Mouse (Mus musculus): ENCODE measurements around the gene Pheta2.
"Not testable (repeated sequence)": the region's sequence is repeated elsewhere in the genome, so short reads cannot be mapped to it uniquely, and the experiment has no call there.

Gene Pheta2

GRCm38 (mm10) chr15:82361459-82362018, 22.8 kb downstream of the Pheta2 start:
- in situ Hi-C loops (cut with MboI; ENCODE audit: low pct_unique_long_range_greater_than_20kb in 1 of 2, low sequenced_read_pairs in 2 of 2, unreplicated experiment in 1 of 2), result no loop called here

DNA sequence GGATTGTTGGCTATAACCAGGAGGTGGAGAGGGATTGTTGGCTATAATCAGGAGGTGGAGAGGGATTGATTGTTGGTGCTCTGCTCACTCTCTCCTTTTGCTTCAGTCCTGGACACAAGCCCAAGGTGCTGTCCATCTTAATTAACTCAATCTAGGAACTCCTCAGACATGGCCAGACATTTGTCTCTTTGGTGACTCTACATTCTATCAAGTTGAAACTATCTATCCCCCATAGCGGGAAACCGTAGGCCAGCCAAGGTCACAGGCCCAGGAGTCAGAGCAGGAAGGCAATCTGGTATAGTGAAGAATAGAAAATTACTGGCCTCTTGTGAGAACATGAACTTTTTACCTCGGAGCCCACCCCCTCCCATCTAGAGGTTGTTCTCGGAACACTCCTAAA, 23.5 kb downstream of the Pheta2 start:
- in situ Hi-C loops (cut with MboI; ENCODE audit: low pct_unique_long_range_greater_than_20kb in 1 of 2, low sequenced_read_pairs in 2 of 2, unreplicated experiment in 1 of 2), result no loop called here

DNA sequence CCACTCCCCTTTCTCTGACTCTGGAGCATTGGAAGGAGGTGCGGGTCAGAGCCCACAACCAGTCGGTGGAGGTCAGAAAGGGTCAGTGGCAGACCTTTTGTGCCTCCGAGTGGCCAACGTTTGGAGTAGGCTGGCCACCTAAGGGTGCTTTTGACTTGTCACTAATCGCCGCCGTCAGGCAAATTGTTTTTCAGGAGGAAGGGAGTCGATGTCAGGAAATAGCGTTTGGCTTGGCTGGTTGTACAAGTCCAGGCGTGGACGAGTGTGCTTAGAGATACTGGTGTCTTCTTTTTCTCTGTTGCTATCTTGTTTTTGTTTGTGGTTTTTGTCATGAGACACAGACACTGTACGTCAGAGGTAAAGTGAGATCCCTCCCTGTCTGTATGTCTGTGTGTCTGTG, 25.1 kb downstream of the Pheta2 start:
- in situ Hi-C loops (cut with MboI; ENCODE audit: low pct_unique_long_range_greater_than_20kb in 1 of 2, low sequenced_read_pairs in 2 of 2, unreplicated experiment in 1 of 2), result not testable (repeated sequence)

DNA sequence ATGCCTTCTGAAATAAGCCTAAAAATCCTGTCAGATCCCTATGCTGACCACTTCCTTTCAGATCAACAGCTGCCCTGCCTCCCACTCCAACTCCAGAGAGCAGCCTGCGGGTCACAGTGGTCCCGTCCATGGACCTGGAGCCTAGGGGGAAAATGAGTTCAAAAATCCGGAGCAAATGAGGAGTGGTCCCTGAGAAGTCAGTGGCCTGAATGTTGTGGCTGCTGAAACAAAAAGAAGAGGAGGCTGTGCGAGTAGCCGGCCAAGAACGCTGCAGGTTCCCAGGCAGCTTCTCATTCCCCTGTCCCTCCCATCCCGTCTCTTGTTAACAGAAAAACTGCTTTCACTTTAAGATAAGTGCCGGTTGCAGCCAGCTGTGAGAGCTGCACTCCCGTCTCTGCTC, 25.8 kb downstream of the Pheta2 start:
- in situ Hi-C loops (cut with MboI; ENCODE audit: low pct_unique_long_range_greater_than_20kb in 1 of 2, low sequenced_read_pairs in 2 of 2, unreplicated experiment in 1 of 2), result not testable (repeated sequence)

- in situ Hi-C loops (cut with MboI; ENCODE audit: low pct_unique_long_range_greater_than_20kb in 1 of 2, low sequenced_read_pairs in 2 of 2, unreplicated experiment in 1 of 2), result no loop called here
Observed at GRCm38 (mm10) chr15:82368146-82368545, 29.4 kb downstream of the Pheta2 start.

DNA sequence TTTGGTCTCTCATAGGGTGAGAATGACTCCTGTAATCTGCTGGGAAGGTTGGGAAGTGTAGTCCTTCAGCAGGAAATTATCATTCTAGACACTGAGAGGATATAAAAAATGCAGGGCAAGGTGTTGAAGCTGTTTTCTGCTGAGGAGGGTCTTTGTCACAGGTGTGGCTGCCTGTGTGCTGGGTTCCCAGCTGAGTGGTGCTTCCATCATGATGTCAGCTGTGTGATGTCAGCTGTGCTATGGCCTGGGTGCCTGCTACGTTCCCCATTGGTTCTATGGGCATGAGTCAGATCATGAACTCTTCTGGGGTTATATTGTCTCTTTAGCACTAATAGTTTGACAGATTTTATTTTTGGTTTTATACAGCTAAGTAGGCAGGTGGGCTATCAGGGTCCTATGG, 30.1 kb downstream of the Pheta2 start:
- in situ Hi-C loops (cut with MboI; ENCODE audit: low pct_unique_long_range_greater_than_20kb in 1 of 2, low sequenced_read_pairs in 2 of 2, unreplicated experiment in 1 of 2), result no loop called here

- in situ Hi-C loops (cut with MboI; ENCODE audit: low pct_unique_long_range_greater_than_20kb in 1 of 2, low sequenced_read_pairs in 2 of 2, unreplicated experiment in 1 of 2), result no loop called here
Observed at GRCm38 (mm10) chr15:82372446-82372845, 33.7 kb downstream of the Pheta2 start.

GRCm38 (mm10) chr15:82372991-82373390, 34.2 kb downstream of the Pheta2 start:
- in situ Hi-C loops (cut with MboI; ENCODE audit: low pct_unique_long_range_greater_than_20kb in 1 of 2, low sequenced_read_pairs in 2 of 2, unreplicated experiment in 1 of 2), result no loop called here

DNA sequence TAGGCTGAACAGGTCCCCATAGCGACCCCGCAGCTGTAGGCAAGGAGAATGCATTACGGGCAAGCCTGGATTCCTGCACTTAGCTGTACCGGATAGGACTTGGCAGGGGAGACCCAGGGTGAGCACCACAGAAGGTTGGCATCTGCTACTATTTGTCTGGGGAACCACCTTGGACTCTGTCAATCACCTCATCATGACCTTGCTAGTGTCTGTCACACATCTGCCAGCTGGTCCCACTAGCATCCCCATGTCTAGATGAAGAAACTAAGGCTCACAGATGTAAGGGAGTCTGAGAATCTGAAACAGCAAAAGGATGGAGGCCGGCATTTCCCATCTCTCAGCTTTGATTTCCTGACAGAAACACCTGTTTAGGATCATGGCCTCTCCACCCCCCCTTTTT, 35.7 kb downstream of the Pheta2 start:
- in situ Hi-C loops (cut with MboI; ENCODE audit: low pct_unique_long_range_greater_than_20kb in 1 of 2, low sequenced_read_pairs in 2 of 2, unreplicated experiment in 1 of 2), result no loop called here

DNA sequence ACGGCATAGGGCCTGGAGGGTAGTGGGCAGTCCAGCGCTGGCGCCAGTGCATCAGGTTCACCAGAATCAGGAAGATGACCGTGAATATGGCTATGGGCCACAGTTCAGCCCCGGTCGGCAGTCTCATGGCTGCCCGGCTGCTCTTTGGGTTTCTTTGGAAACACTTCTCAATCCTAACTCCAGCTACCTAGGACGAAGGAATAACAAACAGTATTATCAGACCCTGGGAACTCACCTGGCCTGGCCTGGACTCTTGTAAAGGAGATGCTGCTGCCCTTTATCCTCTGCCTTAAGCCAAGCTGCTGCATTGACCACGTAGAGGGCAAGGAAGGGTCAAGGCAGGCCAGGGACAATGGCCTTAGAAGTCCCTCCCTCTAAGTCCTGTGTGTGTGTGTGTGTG, 37.1 kb downstream of the Pheta2 start:
- in situ Hi-C loops (cut with MboI; ENCODE audit: low pct_unique_long_range_greater_than_20kb in 1 of 2, low sequenced_read_pairs in 2 of 2, unreplicated experiment in 1 of 2), result no loop called here

- in situ Hi-C loops (cut with MboI; ENCODE audit: low pct_unique_long_range_greater_than_20kb in 1 of 2, low sequenced_read_pairs in 2 of 2, unreplicated experiment in 1 of 2), result no loop called here
Observed at GRCm38 (mm10) chr15:82376393-82377138, 37.8 kb downstream of the Pheta2 start.

GRCm38 (mm10) chr15:82377701-82378100, 39.0 kb downstream of the Pheta2 start:
- in situ Hi-C loops (cut with MboI; ENCODE audit: low pct_unique_long_range_greater_than_20kb in 1 of 2, low sequenced_read_pairs in 2 of 2, unreplicated experiment in 1 of 2), result no loop called here

DNA sequence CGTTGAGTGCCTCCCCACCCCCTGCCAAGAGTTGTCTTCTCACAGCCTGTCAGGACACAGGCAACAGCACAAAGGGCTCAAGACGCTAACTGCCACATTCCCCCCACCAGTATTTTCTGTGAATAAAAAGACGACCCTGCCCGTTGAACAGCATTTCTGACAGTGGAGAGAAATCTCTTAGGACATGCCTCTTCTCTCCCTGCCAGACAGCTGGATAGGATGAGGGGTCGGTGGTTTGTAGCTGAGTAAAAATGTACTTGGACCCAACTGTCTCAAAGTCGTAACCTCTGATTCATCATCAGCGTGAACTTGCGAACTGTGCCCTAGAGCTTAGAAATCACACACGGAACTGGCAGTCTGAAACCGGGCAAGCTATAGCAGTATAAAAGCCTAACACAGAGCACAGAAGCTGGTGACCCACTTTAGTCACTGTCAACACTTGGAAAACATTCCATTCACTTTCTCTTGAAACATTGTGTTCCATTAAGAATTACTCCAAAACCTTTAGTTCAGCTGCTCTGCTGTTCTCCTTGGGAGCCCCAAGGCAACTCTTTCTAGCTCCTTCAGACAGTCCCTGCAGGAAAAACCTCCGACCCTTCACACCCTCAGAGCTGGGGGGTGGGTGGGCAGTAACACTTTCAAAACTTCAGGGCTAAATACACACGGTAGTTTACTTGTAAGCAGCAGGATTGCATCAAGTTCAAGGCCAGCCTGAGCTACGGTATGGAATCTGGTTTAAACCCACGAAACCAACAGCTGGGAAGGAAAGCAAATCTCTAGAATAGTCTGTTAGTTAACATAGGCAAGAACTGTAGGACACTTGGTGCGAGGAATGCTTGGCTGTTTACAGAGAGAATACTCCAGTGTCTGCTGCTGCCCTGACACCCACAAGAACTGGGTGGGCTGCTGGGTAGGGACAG, 39.8 kb downstream of the Pheta2 start:
- in situ Hi-C loops (cut with MboI; ENCODE audit: low pct_unique_long_range_greater_than_20kb in 1 of 2, low sequenced_read_pairs in 2 of 2, unreplicated experiment in 1 of 2), result no loop called here

DNA sequence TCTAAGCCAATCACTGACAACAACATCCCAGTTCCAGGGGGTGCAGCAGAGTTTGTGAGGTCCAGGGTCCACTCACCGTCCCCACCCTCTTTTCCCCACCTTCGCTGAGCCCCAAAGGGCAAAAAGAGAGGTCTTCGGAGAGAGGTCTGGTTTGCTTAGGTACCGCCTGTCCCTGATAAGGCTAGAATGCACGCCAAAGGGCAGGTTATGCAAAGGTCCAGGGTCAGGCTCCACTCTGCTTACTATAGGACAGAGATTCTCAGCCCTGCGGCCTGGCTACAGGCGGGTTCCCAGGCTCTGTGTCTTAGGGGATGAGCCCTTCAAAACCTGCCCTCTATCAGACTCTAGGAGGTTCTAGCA, 40.7 kb downstream of the Pheta2 start:
- in situ Hi-C loops (cut with MboI; ENCODE audit: low pct_unique_long_range_greater_than_20kb in 1 of 2, low sequenced_read_pairs in 2 of 2, unreplicated experiment in 1 of 2), result no loop called here

DNA sequence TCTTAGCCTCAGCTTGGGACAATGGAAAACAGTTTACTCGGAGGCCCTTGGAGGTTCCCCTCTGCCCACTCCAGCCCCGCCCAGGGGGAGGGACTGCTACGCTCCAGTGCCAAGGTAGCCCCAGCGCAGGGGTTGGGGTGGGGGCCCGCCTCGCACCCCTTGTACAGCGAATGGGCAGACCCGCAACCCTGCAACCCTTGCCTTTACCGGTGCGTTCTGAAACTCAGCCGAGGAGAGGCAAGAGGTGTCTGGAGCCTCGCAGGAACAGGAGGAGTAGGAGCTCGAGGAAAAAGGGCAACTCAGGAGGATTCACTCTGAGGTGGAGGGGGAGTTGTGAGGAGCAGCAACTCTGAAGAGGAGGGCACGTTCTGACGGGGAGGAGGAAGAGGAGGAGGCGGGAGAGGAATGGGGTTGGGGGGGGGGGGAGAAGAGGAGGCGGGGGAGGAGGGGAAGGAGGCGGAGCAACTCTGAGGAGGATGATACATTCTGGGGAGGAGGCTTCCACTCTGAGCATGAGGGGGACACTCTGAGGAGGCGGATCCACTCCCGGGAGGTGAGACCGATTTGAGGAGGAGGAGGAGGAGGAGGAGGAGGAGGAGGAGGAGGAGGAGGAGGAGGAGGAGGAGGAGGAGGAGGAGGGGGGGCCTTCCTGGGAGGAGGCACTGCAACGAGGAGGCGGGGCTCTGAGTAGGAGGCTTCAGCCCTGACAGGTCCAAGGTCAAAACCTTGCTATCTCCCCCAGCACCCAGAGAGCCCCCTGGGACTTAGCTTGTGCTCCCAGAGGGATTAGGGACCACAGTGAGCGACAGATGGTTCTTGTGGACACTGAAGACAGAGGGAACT, 41.4 kb downstream of the Pheta2 start, which contains the start of gene Cyp2d22:
Cyp2d22 (minus strand) TSS at position 390 of the 843 bp plus-strand sequence.
- in situ Hi-C loops (cut with MboI; ENCODE audit: low pct_unique_long_range_greater_than_20kb in 1 of 2, low sequenced_read_pairs in 2 of 2, unreplicated experiment in 1 of 2), result no loop called here

GRCm38 (mm10) chr15:82380714-82381062, 41.9 kb downstream of the Pheta2 start:
- in situ Hi-C loops (cut with MboI; ENCODE audit: low pct_unique_long_range_greater_than_20kb in 1 of 2, low sequenced_read_pairs in 2 of 2, unreplicated experiment in 1 of 2), result no loop called here

DNA sequence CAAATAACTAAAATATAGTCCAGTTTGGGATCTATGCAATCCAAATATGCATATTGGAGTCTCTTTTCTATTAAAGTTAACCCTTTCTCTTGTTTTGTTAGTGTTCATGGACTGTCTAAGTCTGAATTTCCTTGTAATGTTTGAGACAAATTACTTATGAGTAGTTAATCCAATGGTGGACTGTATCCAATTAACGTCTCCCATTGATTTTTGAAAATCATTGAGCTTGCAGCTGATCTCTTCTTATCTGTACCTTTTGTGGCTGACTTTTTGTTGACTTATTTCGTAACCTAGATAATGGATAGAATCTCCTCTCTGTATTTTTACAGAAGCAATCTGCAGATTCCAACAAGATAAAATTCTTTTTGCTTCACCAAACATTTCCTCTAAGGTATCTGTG, 43.7 kb downstream of the Pheta2 start:
- in situ Hi-C loops (cut with MboI; ENCODE audit: low pct_unique_long_range_greater_than_20kb in 1 of 2, low sequenced_read_pairs in 2 of 2, unreplicated experiment in 1 of 2), result no loop called here

DNA sequence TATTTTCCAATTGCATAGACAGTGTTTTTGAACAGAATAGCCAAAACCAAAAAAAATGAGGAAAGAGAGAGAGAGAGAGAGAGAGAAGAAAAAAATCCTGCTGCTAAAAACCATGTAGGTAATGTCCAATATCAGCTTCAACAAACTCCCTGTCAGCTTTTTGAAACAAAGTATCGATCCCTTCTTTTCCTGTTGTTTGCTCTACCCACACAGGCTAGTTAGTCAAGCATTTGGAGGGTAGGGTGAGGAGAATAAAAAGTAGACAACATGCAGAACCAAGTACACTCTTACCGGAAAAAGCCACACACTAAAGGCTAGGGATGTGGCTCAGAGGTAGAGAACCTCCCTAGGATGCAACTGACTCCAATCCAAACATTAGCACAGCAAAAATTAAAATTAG, 47.0 kb downstream of the Pheta2 start:
- in situ Hi-C loops (cut with MboI; ENCODE audit: low pct_unique_long_range_greater_than_20kb in 1 of 2, low sequenced_read_pairs in 2 of 2, unreplicated experiment in 1 of 2), result no loop called here

- in situ Hi-C loops (cut with MboI; ENCODE audit: low pct_unique_long_range_greater_than_20kb in 1 of 2, low sequenced_read_pairs in 2 of 2, unreplicated experiment in 1 of 2), result not testable (repeated sequence)
Observed at GRCm38 (mm10) chr15:82389916-82390315, 51.2 kb downstream of the Pheta2 start.

Data from mouse embryonic stem cell (cell line).